Mouse (Mus musculus): ENCODE data around the gene Gna12.

Gna12 gene

GRCm38 (mm10) chr5:140753223-140753622 lies 77.0 kb downstream of the Gna12 start:
- DNase-seq (ENCODE audit: low read depth, low spot score): no peak

- peak; percentile 68 for DNase-seq (ENCODE audit: low read depth, low spot score)
Measured at GRCm38 (mm10) chr5:140752639-140753038, 77.6 kb downstream of the Gna12 start.

- DNase-seq (ENCODE audit: low read depth, low spot score): no peak
Measured at GRCm38 (mm10) chr5:140752041-140752440, 78.2 kb downstream of the Gna12 start.

GRCm38 (mm10) chr5:140750925-140751324 lies 79.3 kb downstream of the Gna12 start:
- DNase-seq (ENCODE audit: low read depth, low spot score): peak; percentile 64

- DNase-seq (ENCODE audit: low read depth, low spot score): peak; percentile 78
Measured at GRCm38 (mm10) chr5:140749062-140749875, 81.0 kb downstream of the Gna12 start.

GRCm38 (mm10) chr5:140748425-140748824 lies 81.8 kb downstream of the Gna12 start:
- DNase-seq (ENCODE audit: low read depth, low spot score): no peak

- DNase-seq (ENCODE audit: low read depth, low spot score): peak; percentile 45
Measured at GRCm38 (mm10) chr5:140743706-140744131, 86.5 kb downstream of the Gna12 start.

GRCm38 (mm10) chr5:140741877-140742276 lies 88.4 kb downstream of the Gna12 start:
- DNase-seq (ENCODE audit: low read depth, low spot score): peak; percentile 50

GRCm38 (mm10) chr5:140741040-140741439 lies 89.2 kb downstream of the Gna12 start:
- DNase-seq (ENCODE audit: low read depth, low spot score): no peak

GRCm38 (mm10) chr5:140739813-140740212 lies 90.4 kb downstream of the Gna12 start:
- no peak for DNase-seq (ENCODE audit: low read depth, low spot score)

GRCm38 (mm10) chr5:140736166-140736565 lies 94.1 kb downstream of the Gna12 start:
- DNase-seq (ENCODE audit: low read depth, low spot score): peak; percentile 42

GRCm38 (mm10) chr5:140735297-140735696 lies 94.9 kb downstream of the Gna12 start:
- peak; percentile 86 for DNase-seq (ENCODE audit: low read depth, low spot score)

GRCm38 (mm10) chr5:140733336-140733735 lies 96.9 kb downstream of the Gna12 start:
- DNase-seq (ENCODE audit: low read depth, low spot score): no peak

GRCm38 (mm10) chr5:140732195-140732594 lies 98.0 kb downstream of the Gna12 start:
- peak; percentile 73 for DNase-seq (ENCODE audit: low read depth, low spot score)

- no peak for DNase-seq (ENCODE audit: low read depth, low spot score)
Measured at GRCm38 (mm10) chr5:140731040-140731797, 99.0 kb downstream of the Gna12 start.

GRCm38 (mm10) chr5:140726946-140727740 lies 103.1 kb downstream of the Gna12 start:
- DNase-seq (ENCODE audit: low read depth, low spot score): no peak

GRCm38 (mm10) chr5:140726062-140726839 lies 104.0 kb downstream of the Gna12 start:
- DNase-seq (ENCODE audit: low read depth, low spot score): no peak

GRCm38 (mm10) chr5:140723822-140724221 lies 106.4 kb downstream of the Gna12 start, which contains the start of gene Amz1:
TSS of gene Amz1 (plus strand) at chr5:140724127.
- no peak for DNase-seq (ENCODE audit: low read depth, low spot score)

GRCm38 (mm10) chr5:140722121-140722520 lies 108.1 kb downstream of the Gna12 start:
- DNase-seq (ENCODE audit: low read depth, low spot score): no peak

GRCm38 (mm10) chr5:140720773-140721172 lies 109.5 kb downstream of the Gna12 start:
- DNase-seq (ENCODE audit: low read depth, low spot score): no peak

GRCm38 (mm10) chr5:140711040-140711439 lies 119.2 kb downstream of the Gna12 start:
- DNase-seq (ENCODE audit: low read depth, low spot score): no peak
